Mouse (Mus musculus) lung, embryonic 16.5 days (tissue): Measurements from ENCODE around the gene Gc. TPM values are rescaled to one million over a fixed set of nuclear protein-coding genes. Genes with fewer than 3 reads are reported as not detected.

Source experiments
- ATAC-seq: fragments of 200-750 bp; cut with Nextera tagmentation; 2 replicates; pipeline ENCODE4 v1.8.0; 2017; ENCODE audit warnings: low read depth, mild to moderate bottlenecking, moderate library complexity
- H3K27ac ChIP-seq: fragments of 300-500 bp; sonication (generic); 2 replicates; pipeline ENCODE4 v1.5.1; 2014; ENCODE audit warnings: mild to moderate bottlenecking, control low read depth, low read length
- H3K27me3 ChIP-seq: fragments of 300-500 bp; sonication (generic); 2 replicates; pipeline ENCODE4 v1.6.1; 2014; ENCODE audit warnings: low read depth, low read length, mixed read lengths; ENCODE audit not compliant: control insufficient read depth, insufficient read depth
- H3K36me3 ChIP-seq: fragments of 300-500 bp; sonication (generic); 2 replicates; pipeline ENCODE4 v1.6.1; 2014; ENCODE audit warnings: low read length; ENCODE audit not compliant: control insufficient read depth, insufficient read depth
- H3K4me1 ChIP-seq: fragments of 300-500 bp; sonication (generic); replicated peaks from 2 replicates; pipeline ENCODE4 v1.6.1; 2014; ENCODE audit warnings: low read length, mixed read lengths; ENCODE audit not compliant: control insufficient read depth, insufficient read depth
- H3K4me2 ChIP-seq: fragments of 300-500 bp; sonication (generic); 2 replicates; pipeline ENCODE4 v1.6.1; 2014; ENCODE audit warnings: low read depth, low read length, control low read depth
- H3K4me3 ChIP-seq: fragments of 300-500 bp; sonication (generic); 2 replicates; pipeline ENCODE4 v1.5.1; 2014; ENCODE audit warnings: mild to moderate bottlenecking, low read length, control low read depth
- H3K9ac ChIP-seq: fragments of 300-500 bp; sonication (generic); 2 replicates; pipeline ENCODE4 v1.6.1; 2014; ENCODE audit warnings: low read length, control low read depth
- H3K9me3 ChIP-seq: fragments of 300-500 bp; sonication (generic); 2 replicates; pipeline ENCODE4 v1.6.1; 2016; ENCODE audit warnings: low read length; ENCODE audit not compliant: control insufficient read depth
- WGBS: fragments of 180-500 bp; shearing (Covaris S2); extraction: QIAGEN DNeasy Blood & Tissue Kit; methylation state at CpG from one replicate; pipeline ENCODE4 v1.1.7; 2014; 5-methylcytosine and 5-hydroxymethylcytosine counted together
- polyA plus RNA-seq: library from polyadenylated mRNA; unstranded; fragments of >200 nt; fragmentation: Nextera tagmentation; extraction: Ambion mirVana; gene quantifications from 2 replicates; pipeline ENCODE4 v1.2.1, GENCODE M21; 2015

Gene Gc
- polyA plus RNA-seq, 1 experiment from 2014 or later: 1.0 TPM

GRCm38 (mm10) chr5:89384204-89384603 is 73.5 kb downstream of the Gc start:
- H3K27ac ChIP-seq: no peak overlapping the region
- H3K9me3 ChIP-seq: no peaks in the 10 kb centered on the region
- H3K27me3 ChIP-seq: no peaks in the 10 kb centered on the region
- no peaks in the 10 kb centered on the region for H3K4me1 ChIP-seq
- H3K36me3 ChIP-seq: no peaks in the 10 kb centered on the region
- no peak overlapping the region for H3K4me3 ChIP-seq
- WGBS: 10% methylated on average over 5 of the region's 5 CpGs
- no peak overlapping the region for H3K4me2 ChIP-seq
- ATAC-seq: peak; percentile 28; the same call in 1 of the 2 replicates
- no peak overlapping the region for H3K9ac ChIP-seq

- ATAC-seq: no peak
- no peak overlapping the region for H3K4me2 ChIP-seq
- H3K4me3 ChIP-seq: no peak overlapping the region
- H3K36me3 ChIP-seq: no peaks in the 10 kb centered on the region
- no peaks in the 10 kb centered on the region for H3K27me3 ChIP-seq
- H3K9ac ChIP-seq: no peak overlapping the region
- H3K4me1 ChIP-seq: no peaks in the 10 kb centered on the region
- H3K27ac ChIP-seq: no peak overlapping the region
- H3K9me3 ChIP-seq: no peaks in the 10 kb centered on the region
- 69% methylated on average over 4 of the region's 4 CpGs for WGBS
These were observed 76.4 kb downstream of the Gc start for GRCm38 (mm10) chr5:89381340-89381739.

DNA sequence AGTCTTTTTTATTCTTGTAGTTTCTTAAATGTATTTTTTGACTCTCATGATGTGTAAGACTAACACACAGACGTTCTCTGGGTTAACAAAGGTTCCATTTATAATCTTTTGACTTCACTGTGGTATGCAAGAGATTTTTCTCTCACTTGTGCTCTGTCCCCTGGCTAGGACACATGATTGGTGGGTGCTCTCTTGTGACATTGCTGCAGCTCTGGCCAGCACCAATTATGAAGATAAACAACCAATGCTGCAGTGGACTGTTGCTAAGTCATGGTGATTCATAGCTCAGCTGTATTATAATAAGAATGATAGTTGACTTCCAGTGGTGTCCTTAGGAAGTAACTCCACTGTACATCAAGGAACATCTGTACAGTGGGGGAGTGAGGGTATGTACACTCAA is 87.6 kb downstream of the Gc start:
- Histone ChIP-seq H3K4me1 (no peaks in the 10 kb centered on the region), H3K4me2 (no peak overlapping the region), H3K9ac (no peak overlapping the region), H3K9me3 (no peaks in the 10 kb centered on the region), H3K27me3 (no peaks in the 10 kb centered on the region), H3K27ac (no peak overlapping the region), H3K36me3 (no peaks in the 10 kb centered on the region), H3K4me3 (no peak overlapping the region)
- 3% methylated on average over 1 of the region's 1 CpGs for WGBS
- ATAC-seq: peak; percentile 49; the same call in 1 of the 2 replicates

DNA sequence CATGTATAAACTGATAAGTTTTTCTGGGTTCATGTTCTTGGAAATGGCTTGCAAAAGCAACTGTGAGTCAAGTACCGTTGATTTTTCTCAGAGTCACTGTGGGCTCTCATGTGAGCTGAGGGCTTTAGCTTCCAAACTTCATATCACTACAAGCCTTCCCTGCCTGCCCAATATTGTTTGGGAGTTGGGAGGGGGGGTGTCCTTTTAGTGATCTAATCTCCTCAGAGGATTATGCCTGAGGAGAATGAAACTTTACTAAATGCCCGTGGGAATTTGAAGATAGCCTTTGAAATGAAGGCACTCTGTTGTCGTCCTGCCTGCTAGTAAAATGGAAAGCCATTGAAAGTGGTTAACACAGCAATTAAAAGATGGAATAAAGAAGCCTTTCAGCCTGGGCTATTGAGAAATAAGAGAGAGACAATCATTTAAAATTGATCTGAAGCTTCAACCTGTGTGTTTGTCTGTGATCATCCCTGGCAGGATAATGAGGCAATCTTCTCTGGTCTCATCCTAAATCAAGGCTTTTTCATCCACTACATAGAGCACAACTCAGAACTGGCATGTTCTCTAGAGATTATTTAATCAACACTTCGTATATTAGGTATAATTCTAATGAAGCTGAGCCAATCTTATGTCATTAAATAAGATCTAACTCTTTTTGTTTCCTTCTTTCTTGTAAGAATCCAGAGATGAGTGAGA is 89.5 kb downstream of the Gc start:
- ATAC-seq: no peak
- WGBS: 64% methylated on average over 4 of the region's 4 CpGs
- H3K27ac ChIP-seq: no peak overlapping the region
- H3K27me3 ChIP-seq: no peaks in the 10 kb centered on the region
- no peaks in the 10 kb centered on the region for H3K4me1 ChIP-seq
- H3K9me3 ChIP-seq: no peaks in the 10 kb centered on the region
- no peak overlapping the region for H3K9ac ChIP-seq
- H3K4me3 ChIP-seq: no peak overlapping the region
- no peak overlapping the region for H3K4me2 ChIP-seq
- H3K36me3 ChIP-seq: no peaks in the 10 kb centered on the region

Other genes with a start within 250 kb of the Gc start
- gene Npffr2, start 69.5 kb upstream of the Gc start, polyA plus RNA-seq: not detected in 2 replicates